In genomic region chr10:107514735-107515134, GRCm38 (mm10) we compare ENCODE assay signal across 24 mouse cellular contexts. TPM values are rescaled to one million over a fixed set of nuclear protein-coding genes. Genes with fewer than 3 reads are reported as not detected.
DNase-seq lines count a peak whose midpoint lies in the region; ATAC-seq and TF ChIP-seq lines count a peak whose summit lies in the region.
"Had no signal": no experiment of that assay in that cellular context is flagged by ENCODE, and none has a peak within 500 bp of the region (broad histone marks: within the 10 kb centered on the region; RNA-seq: fewer than 3 reads in every experiment).

No protein-coding gene starts in this region.

- no peaks in the 10 kb centered on the region for H3K9me3 ChIP-seq in embryonic facial prominence, embryonic 11.5 days (replicated peaks; ENCODE audit: control insufficient read depth, low read length)
- no peaks in the 10 kb centered on the region for H3K9me3 ChIP-seq in embryonic facial prominence, embryonic 10.5 days
- H3K9me3 ChIP-seq in intestine, postnatal 0 days (ENCODE audit: control insufficient read depth): no peaks in the 10 kb centered on the region
- H3K9me3 ChIP-seq in intestine, embryonic 15.5 days: no peaks in the 10 kb centered on the region
- H3K9me3 ChIP-seq in embryonic facial prominence, embryonic 14.5 days (ENCODE audit: control insufficient read depth, low read length): no peaks in the 10 kb centered on the region
- H3K9me3 ChIP-seq: embryonic facial prominence, embryonic 12.5 days; embryonic facial prominence, embryonic 15.5 days; forebrain, embryonic 10.5 days; forebrain, embryonic 12.5 days had no signal

- H3ac ChIP-seq in myocyte (ENCODE audit: control insufficient read depth, insufficient read length): no peak overlapping the region

- WGBS in embryonic facial prominence, embryonic 11.5 days: 34% methylated on average over 7 of the region's 7 CpGs
- WGBS in embryonic facial prominence, embryonic 10.5 days: 70% methylated on average over 7 of the region's 7 CpGs
- 76% methylated on average over 7 of the region's 7 CpGs for WGBS in intestine, postnatal 0 days
- 81% methylated on average over 7 of the region's 7 CpGs for WGBS in intestine, embryonic 15.5 days
- 40% methylated on average over 7 of the region's 7 CpGs for WGBS in embryonic facial prominence, embryonic 14.5 days

- H3K4me3 ChIP-seq in embryonic facial prominence, embryonic 11.5 days (ENCODE audit: low read depth, low read length): no peak overlapping the region
- no peak overlapping the region for H3K4me3 ChIP-seq in embryonic facial prominence, embryonic 10.5 days
- no peak overlapping the region for H3K4me3 ChIP-seq in intestine, postnatal 0 days (ENCODE audit: low read depth, low read length)
- no peak overlapping the region for H3K4me3 ChIP-seq in intestine, embryonic 15.5 days (replicated peaks)
- no peak overlapping the region for H3K4me3 ChIP-seq in embryonic facial prominence, embryonic 14.5 days (ENCODE audit: low read depth, low read length)
- H3K4me3 ChIP-seq in myocyte: no peak overlapping the region
- H3K4me3 ChIP-seq: embryonic facial prominence, embryonic 12.5 days; embryonic facial prominence, embryonic 15.5 days; erythroblast, embryonic 14.5 days; forebrain, embryonic 10.5 days; forebrain, embryonic 12.5 days had no signal

- H3K79me2 ChIP-seq in myocyte (ENCODE audit: control insufficient read depth, insufficient read depth): no peaks in the 10 kb centered on the region

- ATAC-seq in embryonic facial prominence, embryonic 11.5 days (replicated peaks; ENCODE audit: insufficient number of reproducible peaks, low FRiP score, low TSS enrichment, low read depth): 0 out of 2 replicates have a peak, but pooled peaks have one; percentile 56
- no peak for ATAC-seq in intestine, postnatal 0 days
- no peak for ATAC-seq in intestine, embryonic 15.5 days
- ATAC-seq in embryonic facial prominence, embryonic 14.5 days (ENCODE audit: low read depth): peak; percentile 47; the same call in 1 of the 2 replicates
- ATAC-seq: forebrain, embryonic 14.5 days; forebrain, embryonic 16.5 days had no signal

- H3K9ac ChIP-seq in embryonic facial prominence, embryonic 11.5 days (replicated peaks; ENCODE audit: low read length): no peak overlapping the region
- no peak overlapping the region for H3K9ac ChIP-seq in intestine, postnatal 0 days (ENCODE audit: low read depth, low read length)
- H3K9ac ChIP-seq in intestine, embryonic 15.5 days: no peak overlapping the region
- H3K9ac ChIP-seq in embryonic facial prominence, embryonic 14.5 days (ENCODE audit: low read depth, low read length): no peak overlapping the region
- H3K9ac ChIP-seq: embryonic facial prominence, embryonic 12.5 days; embryonic facial prominence, embryonic 15.5 days; forebrain, embryonic 12.5 days had no signal

- no peak overlapping the region for H3K4me2 ChIP-seq in embryonic facial prominence, embryonic 11.5 days (ENCODE audit: low read depth, low read length)
- 0 out of 2 replicates have a peak overlapping the region, but pooled peaks have one; percentile 30 for H3K4me2 ChIP-seq in intestine, postnatal 0 days (replicated peaks; ENCODE audit: low read depth)
- H3K4me2 ChIP-seq in intestine, embryonic 15.5 days (replicated peaks): no peak overlapping the region
- no peak overlapping the region for H3K4me2 ChIP-seq in embryonic facial prominence, embryonic 14.5 days (ENCODE audit: low read depth, low read length)
- H3K4me2 ChIP-seq in myocyte (ENCODE audit: low read depth): peak overlapping the region; percentile 46
- H3K4me2 ChIP-seq: embryonic facial prominence, embryonic 12.5 days; embryonic facial prominence, embryonic 15.5 days; forebrain, embryonic 12.5 days had no signal

- H3K27me3 ChIP-seq in embryonic facial prominence, embryonic 11.5 days (ENCODE audit: control insufficient read depth, insufficient read depth, low read length): no peaks in the 10 kb centered on the region
- H3K27me3 ChIP-seq in embryonic facial prominence, embryonic 10.5 days (replicated peaks; ENCODE audit: low read depth, poor library complexity, severe bottlenecking): 0 out of 2 replicates have a peak, but pooled peaks cover 4% of the 10 kb centered on the region
- H3K27me3 ChIP-seq in intestine, postnatal 0 days (replicated peaks; ENCODE audit: control insufficient read depth, insufficient read depth, low read length): no peaks in the 10 kb centered on the region
- H3K27me3 ChIP-seq in intestine, embryonic 15.5 days (replicated peaks): no peaks in the 10 kb centered on the region
- no peaks in the 10 kb centered on the region for H3K27me3 ChIP-seq in embryonic facial prominence, embryonic 14.5 days (replicated peaks; ENCODE audit: control insufficient read depth, insufficient read depth, low read length)
- H3K27me3 ChIP-seq in myocyte (ENCODE audit: control insufficient read depth, insufficient read depth, insufficient read length): no peaks in the 10 kb centered on the region
- H3K27me3 ChIP-seq: embryonic facial prominence, embryonic 12.5 days; embryonic facial prominence, embryonic 15.5 days; forebrain, embryonic 12.5 days had no signal

- DNase-seq in embryonic facial prominence, embryonic 11.5 days (ENCODE audit: low spot score): peak; percentile 61
- DNase-seq in embryonic facial prominence, embryonic 10.5 days (ENCODE audit: low spot score): no peak
- peak; percentile 42 for DNase-seq in embryonic facial prominence, embryonic 14.5 days (ENCODE audit: low spot score)
- no peak for DNase-seq in cerebellum, adult 9-11 months
- DNase-seq: adrenal gland, adult 2 months; adrenal gland, postnatal 10 days; adrenal gland, postnatal 25 days; cerebellum, adult 11 months; cerebellum, adult 18-20 months; cerebellum, adult 8-10 months; cerebellum, postnatal 10 days; cerebellum, postnatal 25 days had no signal

- no peaks in the 10 kb centered on the region for H3K36me3 ChIP-seq in embryonic facial prominence, embryonic 11.5 days (replicated peaks; ENCODE audit: control insufficient read depth, insufficient read depth, low read depth, low read length)
- no peaks in the 10 kb centered on the region for H3K36me3 ChIP-seq in embryonic facial prominence, embryonic 10.5 days (replicated peaks)
- H3K36me3 ChIP-seq in intestine, postnatal 0 days (ENCODE audit: control insufficient read depth, insufficient read depth): no peaks in the 10 kb centered on the region
- H3K36me3 ChIP-seq in intestine, embryonic 15.5 days: no peaks in the 10 kb centered on the region
- no peaks in the 10 kb centered on the region for H3K36me3 ChIP-seq in embryonic facial prominence, embryonic 14.5 days (ENCODE audit: control insufficient read depth, insufficient read depth, low read length)
- H3K36me3 ChIP-seq in myocyte (ENCODE audit: control insufficient read depth, insufficient read depth): no peaks in the 10 kb centered on the region
- H3K36me3 ChIP-seq: embryonic facial prominence, embryonic 12.5 days; embryonic facial prominence, embryonic 15.5 days; forebrain, embryonic 10.5 days; forebrain, embryonic 12.5 days had no signal

- no peak for TF ChIP-seq CTCF in intestine, postnatal 0 days (IDR thresholded peaks at IDR 0.05; ENCODE audit: low read depth)

- TF ChIP-seq POLR2A in myocyte (IDR thresholded peaks at IDR 0.05; ENCODE audit: insufficient read length, low read depth): no peak

- no peak overlapping the region for H3K27ac ChIP-seq in embryonic facial prominence, embryonic 11.5 days (replicated peaks; ENCODE audit: low read depth, low read length)
- H3K27ac ChIP-seq in embryonic facial prominence, embryonic 10.5 days (replicated peaks): no peak overlapping the region
- no peak overlapping the region for H3K27ac ChIP-seq in intestine, postnatal 0 days (ENCODE audit: low read depth, low read length)
- H3K27ac ChIP-seq in intestine, embryonic 15.5 days: no peak overlapping the region
- no peak overlapping the region for H3K27ac ChIP-seq in embryonic facial prominence, embryonic 14.5 days (replicated peaks; ENCODE audit: low read depth, low read length)
- H3K27ac ChIP-seq: embryonic facial prominence, embryonic 12.5 days; embryonic facial prominence, embryonic 15.5 days; forebrain, embryonic 10.5 days; forebrain, embryonic 12.5 days had no signal

- H3K4me1 ChIP-seq in embryonic facial prominence, embryonic 11.5 days (ENCODE audit: control insufficient read depth, insufficient read depth, low read length): no peaks in the 10 kb centered on the region
- H3K4me1 ChIP-seq in embryonic facial prominence, embryonic 10.5 days: no peaks in the 10 kb centered on the region
- no peaks in the 10 kb centered on the region for H3K4me1 ChIP-seq in intestine, postnatal 0 days (replicated peaks; ENCODE audit: control insufficient read depth, insufficient read depth, low read length)
- H3K4me1 ChIP-seq in intestine, embryonic 15.5 days (replicated peaks): no peaks in the 10 kb centered on the region
- no peaks in the 10 kb centered on the region for H3K4me1 ChIP-seq in embryonic facial prominence, embryonic 14.5 days (ENCODE audit: control insufficient read depth, insufficient read depth, low read length)
- H3K4me1 ChIP-seq: embryonic facial prominence, embryonic 12.5 days; embryonic facial prominence, embryonic 15.5 days; forebrain, embryonic 10.5 days; forebrain, embryonic 12.5 days had no signal

TF ChIP-seq in myocyte, 11 proteins besides CTCF, POLR2A, EP300 and RAD21 (continues in another document):
- TF ChIP-seq MAX (IDR thresholded peaks at IDR 0.05; ENCODE audit: low read depth): no peak
- TF ChIP-seq REST (IDR thresholded peaks at IDR 0.05; ENCODE audit: insufficient read depth, insufficient read length): no peak
- TF ChIP-seq CEBPB (IDR thresholded peaks at IDR 0.05; ENCODE audit: insufficient read depth, poor library complexity, severe bottlenecking): no peak

RNA-seq across cellular contexts. Expression of gene Myf6, which starts 20.2 kb away (rescaled TPM):
- 0.17 TPM in 2 replicates for polyA plus RNA-seq in embryonic facial prominence, embryonic 11.5 days (2014; fragmentation: Nextera tagmentation; extraction: Ambion mirVana)
- polyA plus RNA-seq in embryonic facial prominence, embryonic 10.5 days (2016; fragmentation: Nextera tagmentation; extraction: Ambion mirVana): 0.24 and 0.27 TPM in 2 replicates
- polyA plus RNA-seq in intestine, postnatal 0 days (2015; fragmentation: Nextera tagmentation; extraction: Ambion mirVana): not detected in 2 replicates
- 0.23 TPM in 1 of 2 replicates, not detected in the other for polyA plus RNA-seq in intestine, embryonic 15.5 days (2015; fragmentation: Nextera tagmentation; extraction: Ambion mirVana)
- polyA plus RNA-seq in embryonic facial prominence, embryonic 14.5 days (2014; fragmentation: Nextera tagmentation; extraction: Ambion mirVana): 20.2 and 28.9 TPM in 2 replicates
- 4.4 TPM for polyA plus RNA-seq in myocyte (2012; fragmentation: generic; extraction: Trizol)
- polyA plus RNA-seq: adrenal gland, adult 2 months; cortical plate, adult 2 months; erythroblast, embryonic 14.5 days; forebrain, embryonic 10.5 days; forebrain, embryonic 14.5 days; forebrain, embryonic 16.5 days; frontal cortex, adult 2 months had no signal

RNA-seq across cellular contexts. Expression of gene Myf5, which starts 28.8 kb away (rescaled TPM):
- polyA plus RNA-seq in embryonic facial prominence, embryonic 11.5 days (2014; fragmentation: Nextera tagmentation; extraction: Ambion mirVana): 7.3 and 10.5 TPM in 2 replicates
- 4.2 and 4.8 TPM in 2 replicates for polyA plus RNA-seq in embryonic facial prominence, embryonic 10.5 days (2016; fragmentation: Nextera tagmentation; extraction: Ambion mirVana)
- polyA plus RNA-seq in intestine, postnatal 0 days (2015; fragmentation: Nextera tagmentation; extraction: Ambion mirVana): not detected in 2 replicates
- 0.13 TPM in 1 of 2 replicates, not detected in the other for polyA plus RNA-seq in intestine, embryonic 15.5 days (2015; fragmentation: Nextera tagmentation; extraction: Ambion mirVana)
- polyA plus RNA-seq in embryonic facial prominence, embryonic 14.5 days (2014; fragmentation: Nextera tagmentation; extraction: Ambion mirVana): 22.1 and 22.5 TPM in 2 replicates
- polyA plus RNA-seq in myocyte (2012; fragmentation: generic; extraction: Trizol): 10.2 TPM
- polyA plus RNA-seq: adrenal gland, adult 2 months; cortical plate, adult 2 months; erythroblast, embryonic 14.5 days; forebrain, embryonic 12.5 days; forebrain, embryonic 14.5 days; forebrain, embryonic 16.5 days; frontal cortex, adult 2 months had no signal

Comparison
In these comparisons a context has a peak if more than half of its experiments do, and no peak if none do; other contexts are left out.
1. DNase-seq: peak in embryonic facial prominence, embryonic 11.5 days (single experiment) and embryonic facial prominence, embryonic 14.5 days (single experiment); none in embryonic facial prominence, embryonic 10.5 days (single experiment) and cerebellum, adult 9-11 months (single experiment).
2. H3K4me2 ChIP-seq: peak in intestine, postnatal 0 days (single experiment) and myocyte (single experiment); none in embryonic facial prominence, embryonic 11.5 days (single experiment), intestine, embryonic 15.5 days (single experiment) and embryonic facial prominence, embryonic 14.5 days (single experiment).
3. ATAC-seq: peak in embryonic facial prominence, embryonic 11.5 days (single experiment) and embryonic facial prominence, embryonic 14.5 days (single experiment); none in intestine, postnatal 0 days (single experiment) and intestine, embryonic 15.5 days (single experiment).